Mouse (Mus musculus): ENCODE data around the gene Grm5. TPM values are rescaled to one million over a fixed set of nuclear protein-coding genes. Genes with fewer than 3 reads are reported as not detected.

Gene Grm5
- polyA plus RNA-seq (2012; rRNA removed) = 8.6 and 18.4 TPM in 2 replicates

DNA sequence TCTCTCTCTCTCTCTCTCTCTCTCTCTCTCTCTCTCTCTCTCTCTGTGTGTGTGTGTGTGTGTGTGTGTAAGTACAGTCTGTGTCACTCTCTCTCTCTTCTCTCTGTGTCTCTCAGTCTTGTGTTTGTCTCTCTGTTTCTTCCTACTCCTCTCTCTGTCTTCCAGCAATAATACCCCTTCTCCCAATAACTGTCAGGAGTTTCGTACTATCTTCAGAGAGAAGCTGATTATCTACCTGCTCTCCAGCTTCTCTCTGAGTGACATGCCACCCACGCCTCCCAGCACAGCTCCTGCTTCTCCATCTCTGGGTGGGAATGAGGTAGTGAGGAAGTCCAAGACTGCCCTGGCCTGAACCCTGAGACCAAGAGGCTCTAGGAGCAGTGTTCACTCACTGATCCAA is at the start of gene Grm5:
Grm5 (plus strand) TSS at position 301 of the 400 bp plus-strand sequence.
- DNase-seq (ENCODE audit: low read depth) = no peak
- TF ChIP-seq POLR2A (IDR thresholded peaks at IDR 0.05; ENCODE audit: borderline replicate concordance, extremely low read depth, insufficient read depth, insufficient read length, poor library complexity, severe bottlenecking) = no peak
- TF ChIP-seq CTCF (IDR thresholded peaks at IDR 0.05; ENCODE audit: borderline replicate concordance, extremely low read depth, insufficient read depth, insufficient read length) = no peak

DNA sequence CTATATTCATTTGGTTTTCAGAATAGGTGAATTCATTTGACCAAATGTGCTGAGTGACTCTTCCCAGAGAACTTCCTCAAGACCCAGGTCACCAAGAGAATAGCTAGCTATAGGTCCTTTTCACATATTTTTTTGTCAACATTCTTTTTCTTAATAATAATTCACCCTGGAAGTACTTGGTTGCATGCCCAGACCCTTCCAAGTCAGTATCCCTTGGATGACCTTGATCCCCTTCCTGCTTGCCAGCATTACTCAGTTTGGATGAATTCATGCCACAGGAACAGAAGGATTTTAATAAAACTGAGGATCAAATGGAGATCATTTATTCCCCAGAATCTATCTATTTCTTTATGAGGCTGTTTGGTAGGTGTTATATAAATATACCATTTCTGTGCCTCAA is 44.9 kb upstream of the Grm5 start:
- TF ChIP-seq CTCF (IDR thresholded peaks at IDR 0.05; ENCODE audit: borderline replicate concordance, extremely low read depth, insufficient read depth, insufficient read length) (no peak), POLR2A (IDR thresholded peaks at IDR 0.05; ENCODE audit: borderline replicate concordance, extremely low read depth, insufficient read depth, insufficient read length, poor library complexity, severe bottlenecking) (no peak)
- DNase-seq (ENCODE audit: low read depth) = no peak

DNA sequence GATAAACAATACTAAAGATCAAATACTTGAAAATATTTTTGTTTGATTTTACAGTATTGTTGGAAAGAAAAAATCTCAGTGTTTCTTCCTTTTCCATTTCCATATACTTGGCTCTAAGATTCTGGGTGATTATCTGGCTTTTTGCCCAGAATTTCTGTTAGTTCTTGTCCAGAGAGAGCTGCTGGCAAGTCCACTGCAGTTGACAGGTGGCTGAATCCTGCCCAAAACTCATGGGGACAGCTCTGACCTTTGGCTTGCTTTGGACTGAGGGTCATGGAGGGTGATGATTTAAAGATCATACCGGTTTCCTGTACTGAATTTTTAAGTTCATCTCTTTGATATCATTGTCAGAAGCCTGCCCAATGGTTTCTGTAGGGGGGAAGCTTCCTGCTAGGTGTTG is 18.7 kb upstream of the Grm5 start:
- DNase-seq (ENCODE audit: low read depth) = no peak
- TF ChIP-seq CTCF (IDR thresholded peaks at IDR 0.05; ENCODE audit: borderline replicate concordance, extremely low read depth, insufficient read depth, insufficient read length) (no peak), POLR2A (IDR thresholded peaks at IDR 0.05; ENCODE audit: borderline replicate concordance, extremely low read depth, insufficient read depth, insufficient read length, poor library complexity, severe bottlenecking) (no peak)

DNA sequence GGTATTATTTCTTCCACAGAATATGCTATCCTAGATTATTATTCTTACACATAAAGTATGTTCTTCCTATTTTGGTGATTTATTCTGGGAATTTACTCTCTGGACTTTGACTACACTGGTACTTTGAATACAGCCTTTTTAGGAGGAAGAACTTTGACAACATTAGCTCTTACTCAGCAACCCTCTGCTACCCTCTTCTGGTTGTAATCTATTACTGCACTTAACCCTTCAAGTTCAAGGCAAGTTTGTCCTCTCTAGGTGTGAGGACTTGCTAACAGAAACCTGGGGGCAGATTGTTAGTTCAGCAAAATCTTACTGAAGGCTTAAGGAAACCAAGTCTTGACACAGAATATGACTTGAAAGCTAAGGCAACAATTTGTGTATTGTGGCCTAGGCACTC is 17.5 kb upstream of the Grm5 start:
- DNase-seq (ENCODE audit: low read depth) = peak; percentile 72
- TF ChIP-seq POLR2A (IDR thresholded peaks at IDR 0.05; ENCODE audit: borderline replicate concordance, extremely low read depth, insufficient read depth, insufficient read length, poor library complexity, severe bottlenecking) (no peak), CTCF (IDR thresholded peaks at IDR 0.05; ENCODE audit: borderline replicate concordance, extremely low read depth, insufficient read depth, insufficient read length) (peak; percentile 34; the same call in 1 of the 2 replicates)

DNA sequence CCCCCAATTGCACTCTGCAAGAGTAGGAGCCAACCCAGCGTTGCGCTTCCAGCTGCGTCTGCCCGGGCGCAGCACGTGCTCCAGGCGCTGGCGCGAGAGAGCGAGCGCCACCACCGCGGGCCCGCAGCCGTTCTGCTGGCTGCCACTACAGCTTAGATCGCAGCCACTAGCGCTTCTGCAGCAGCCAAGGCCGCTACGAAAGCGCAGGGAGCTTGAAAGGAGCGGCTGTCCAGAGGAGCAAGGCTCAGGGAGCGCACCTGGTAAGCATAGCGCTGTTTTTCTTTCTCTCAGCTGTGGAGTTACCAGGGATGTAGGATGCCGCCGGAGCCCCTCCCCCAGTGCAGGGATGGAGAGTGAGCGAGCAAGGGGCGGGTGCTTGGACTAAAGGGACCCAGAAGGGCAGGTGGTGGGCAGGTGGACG is 323 bp downstream of the Grm5 start:
- peak; percentile 87 for DNase-seq (ENCODE audit: low read depth)
- TF ChIP-seq CTCF (IDR thresholded peaks at IDR 0.05; ENCODE audit: borderline replicate concordance, extremely low read depth, insufficient read depth, insufficient read length) = no peak; the same call in 1 of the 2 replicates
- 0 out of 2 replicates have a peak, but pooled peaks have one; percentile 17 for TF ChIP-seq POLR2A (IDR thresholded peaks at IDR 0.05; ENCODE audit: borderline replicate concordance, extremely low read depth, insufficient read depth, insufficient read length, poor library complexity, severe bottlenecking)

DNA sequence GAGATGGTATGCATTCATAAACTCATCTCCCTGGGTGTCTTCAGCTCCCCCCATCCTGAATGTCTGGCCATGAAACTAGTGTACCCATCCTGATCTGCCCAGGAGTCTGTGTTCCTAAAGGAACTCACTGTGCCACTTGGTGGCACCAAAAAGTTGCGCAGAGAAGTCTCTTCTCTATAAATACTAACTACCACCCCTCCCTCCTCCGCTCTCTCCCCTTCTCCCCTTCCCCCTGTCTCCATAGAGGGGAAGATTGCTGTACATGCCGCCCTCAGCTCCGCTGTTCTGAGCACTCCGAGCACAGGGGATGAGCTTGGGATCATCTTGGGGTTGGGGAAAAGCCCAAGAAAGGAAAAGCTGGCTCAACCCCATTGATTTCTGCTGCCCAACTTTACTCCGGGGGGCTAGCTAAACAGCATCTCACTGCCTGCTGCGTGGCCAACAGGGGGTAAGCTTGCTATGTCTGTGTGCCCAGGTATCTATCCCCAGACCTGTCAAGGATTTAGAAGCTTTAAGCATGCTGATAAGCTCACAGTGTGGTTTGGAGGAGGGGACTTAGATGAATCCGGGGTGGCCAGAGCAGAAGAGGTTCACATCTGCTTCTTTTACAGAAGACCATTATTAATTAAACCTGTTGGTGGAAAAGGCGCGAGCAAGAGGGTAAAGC is 2.4 kb downstream of the Grm5 start:
- TF ChIP-seq POLR2A (IDR thresholded peaks at IDR 0.05; ENCODE audit: borderline replicate concordance, extremely low read depth, insufficient read depth, insufficient read length, poor library complexity, severe bottlenecking) (no peak), CTCF (IDR thresholded peaks at IDR 0.05; ENCODE audit: borderline replicate concordance, extremely low read depth, insufficient read depth, insufficient read length) (no peak)
- DNase-seq (ENCODE audit: low read depth) = peak; percentile 68

DNA sequence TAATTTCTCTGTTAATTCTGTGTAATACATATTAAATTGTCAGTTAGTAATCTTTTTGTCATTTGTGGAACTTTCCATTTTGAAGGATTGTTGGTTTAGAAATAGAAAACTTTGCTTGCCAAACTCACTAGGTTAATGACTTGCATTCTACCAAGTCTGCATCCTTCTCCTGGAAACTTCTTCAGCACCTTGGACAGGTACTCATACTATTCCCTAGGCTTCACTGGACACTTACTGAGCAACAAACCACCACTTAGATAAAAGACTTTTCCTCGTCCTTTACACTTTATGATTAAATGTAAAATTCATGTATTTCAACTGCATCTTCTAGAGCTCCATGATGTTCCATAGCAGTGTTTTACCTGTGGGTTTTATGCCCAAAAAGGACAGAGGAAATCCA is 4.0 kb downstream of the Grm5 start:
- DNase-seq (ENCODE audit: low read depth) = no peak
- TF ChIP-seq CTCF (IDR thresholded peaks at IDR 0.05; ENCODE audit: borderline replicate concordance, extremely low read depth, insufficient read depth, insufficient read length) (no peak), POLR2A (IDR thresholded peaks at IDR 0.05; ENCODE audit: borderline replicate concordance, extremely low read depth, insufficient read depth, insufficient read length, poor library complexity, severe bottlenecking) (no peak)

DNA sequence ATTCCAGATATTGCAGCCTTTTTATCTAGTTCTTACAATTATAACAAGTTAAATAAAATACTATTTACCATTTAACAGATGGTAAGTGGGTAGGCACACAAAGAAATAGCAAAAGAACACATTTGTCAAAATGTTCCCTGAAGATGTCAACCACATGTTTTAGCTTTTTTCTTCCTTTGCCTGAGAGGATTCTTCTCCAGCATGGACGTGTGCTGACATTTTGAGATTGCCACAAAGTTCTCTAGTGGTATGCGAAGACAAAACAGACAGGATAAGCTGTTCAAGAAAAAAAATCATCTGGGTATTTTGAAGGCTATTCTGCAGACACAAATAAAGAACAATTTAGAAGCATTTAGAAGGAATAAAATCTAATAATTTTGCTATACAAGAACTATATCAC is 42.3 kb downstream of the Grm5 start:
- TF ChIP-seq POLR2A (IDR thresholded peaks at IDR 0.05; ENCODE audit: borderline replicate concordance, extremely low read depth, insufficient read depth, insufficient read length, poor library complexity, severe bottlenecking) (no peak), CTCF (IDR thresholded peaks at IDR 0.05; ENCODE audit: borderline replicate concordance, extremely low read depth, insufficient read depth, insufficient read length) (no peak)
- no peak for DNase-seq (ENCODE audit: low read depth)

DNA sequence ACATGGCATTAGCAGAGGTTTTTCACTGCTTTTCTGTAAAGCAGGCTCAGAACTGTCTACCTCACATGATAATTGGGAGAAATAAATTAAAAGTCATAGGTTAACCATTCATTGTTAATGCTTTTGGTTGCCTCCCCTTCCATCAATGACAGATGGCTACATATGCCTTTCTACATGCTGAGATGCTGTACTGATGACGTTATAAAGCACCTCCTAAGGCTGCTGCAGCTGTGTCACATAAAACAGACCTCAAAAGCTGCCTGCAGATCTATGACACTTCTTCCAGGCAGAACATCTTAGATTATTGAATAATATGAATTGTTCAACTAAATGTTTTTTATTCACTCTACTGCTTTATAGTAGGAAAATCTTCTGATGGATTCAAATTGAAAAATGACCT is 51.6 kb downstream of the Grm5 start:
- no peak for TF ChIP-seq CTCF (IDR thresholded peaks at IDR 0.05; ENCODE audit: borderline replicate concordance, extremely low read depth, insufficient read depth, insufficient read length)
- no peak for TF ChIP-seq POLR2A (IDR thresholded peaks at IDR 0.05; ENCODE audit: borderline replicate concordance, extremely low read depth, insufficient read depth, insufficient read length, poor library complexity, severe bottlenecking)
- peak; percentile 9 for DNase-seq (ENCODE audit: low read depth)

DNA sequence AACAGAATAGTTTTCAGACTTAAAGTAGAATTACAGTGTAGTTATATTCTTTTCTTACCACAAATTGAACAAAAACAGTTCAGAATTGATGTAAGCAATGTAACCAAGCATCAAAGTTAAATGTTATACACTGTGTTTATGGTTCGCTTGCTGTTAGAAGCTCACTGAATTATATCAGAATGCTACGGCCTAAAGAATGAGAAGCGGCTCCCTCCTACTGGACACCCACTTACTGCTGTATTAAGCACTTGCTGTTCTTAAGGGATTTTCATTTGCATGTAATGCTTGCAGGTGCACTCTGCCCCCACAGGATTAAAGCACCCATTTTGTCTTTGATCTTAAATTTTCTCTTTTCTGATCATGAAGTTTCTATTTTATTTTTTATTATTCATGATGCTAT is 66.6 kb downstream of the Grm5 start:
- no peak for DNase-seq (ENCODE audit: low read depth)
- TF ChIP-seq POLR2A (IDR thresholded peaks at IDR 0.05; ENCODE audit: borderline replicate concordance, extremely low read depth, insufficient read depth, insufficient read length, poor library complexity, severe bottlenecking) (no peak), CTCF (IDR thresholded peaks at IDR 0.05; ENCODE audit: borderline replicate concordance, extremely low read depth, insufficient read depth, insufficient read length) (no peak)

DNA sequence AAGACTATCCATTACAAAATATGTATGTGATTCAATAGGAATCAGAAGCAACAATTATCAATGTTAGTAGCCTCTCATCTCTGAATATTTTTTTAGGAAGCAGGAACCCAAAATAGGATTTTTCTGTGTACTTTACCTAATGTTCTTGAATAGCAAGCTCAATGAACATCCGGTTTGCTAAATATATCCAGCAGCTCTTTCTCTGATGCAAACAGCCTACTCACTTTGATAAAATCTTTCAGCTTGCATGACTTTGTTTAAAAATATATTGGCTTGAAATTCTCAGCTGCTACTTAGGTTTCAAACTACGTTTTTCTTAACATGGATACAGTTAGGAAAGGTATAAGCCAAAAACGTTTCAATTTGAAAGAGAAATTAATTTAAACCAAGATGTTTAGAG is 77.8 kb downstream of the Grm5 start:
- DNase-seq (ENCODE audit: low read depth) = no peak
- TF ChIP-seq CTCF (IDR thresholded peaks at IDR 0.05; ENCODE audit: borderline replicate concordance, extremely low read depth, insufficient read depth, insufficient read length) (no peak), POLR2A (IDR thresholded peaks at IDR 0.05; ENCODE audit: borderline replicate concordance, extremely low read depth, insufficient read depth, insufficient read length, poor library complexity, severe bottlenecking) (no peak)

DNA sequence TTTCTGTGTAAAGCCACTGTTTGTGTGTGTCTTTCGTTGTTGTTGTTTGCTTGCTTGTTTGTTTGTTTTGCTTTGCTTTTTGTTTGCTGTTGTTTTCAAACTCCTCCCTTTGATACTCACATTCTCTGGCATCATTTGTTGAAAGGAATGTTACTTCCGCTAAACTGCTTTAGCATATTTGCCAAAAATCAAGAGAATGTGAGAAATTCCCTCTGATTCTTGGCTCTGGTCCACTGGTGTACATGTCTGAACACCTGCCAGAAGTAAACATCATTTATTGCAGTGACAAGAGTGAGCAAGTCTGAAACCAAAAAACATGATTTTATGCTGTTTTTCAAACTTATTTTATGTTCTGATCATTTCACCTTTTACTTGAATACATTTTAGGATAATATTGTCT is 80.1 kb downstream of the Grm5 start:
- DNase-seq (ENCODE audit: low read depth) = peak; percentile 47

More for the DNA sequence above, 80.1 kb downstream of the Grm5 start:
- TF ChIP-seq POLR2A (IDR thresholded peaks at IDR 0.05; ENCODE audit: borderline replicate concordance, extremely low read depth, insufficient read depth, insufficient read length, poor library complexity, severe bottlenecking) (no peak), CTCF (IDR thresholded peaks at IDR 0.05; ENCODE audit: borderline replicate concordance, extremely low read depth, insufficient read depth, insufficient read length) (no peak)
